Mouse (Mus musculus) brain, embryonic 14.5 days (tissue): ENCODE measurements around the gene Zfp787.

Experiments used
- CTCF ChIP-seq: fragments of 200-500 bp; IDR thresholded peaks from 2 replicates; pipeline ENCODE4 v1.5.1; 2012; ENCODE audit warnings: inconsistent platforms, mild to moderate bottlenecking, moderate library complexity, borderline replicate concordance; ENCODE audit not compliant: insufficient read depth, insufficient read length; ENCODE audit errors: extremely low read depth
- POLR2A ChIP-seq: fragments of 200-500 bp; IDR thresholded peaks from 2 replicates; pipeline ENCODE4 v1.6.1; 2012; ENCODE audit warnings: mild to moderate bottlenecking, inconsistent platforms, borderline replicate concordance; ENCODE audit not compliant: poor library complexity, insufficient read depth, insufficient read length, severe bottlenecking; ENCODE audit errors: extremely low read depth

GRCm38 (mm10) chr7:6162172-6162571 is 6.4 kb upstream of the Zfp787 start:
- TF ChIP-seq POLR2A (no peak), CTCF (no peak)
